In genomic region chr15:79402836-79403762, GRCm38 (mm10) we compare ENCODE assay signal across 8 mouse cellular contexts. TPM values are rescaled to one million over a fixed set of nuclear protein-coding genes. Genes with fewer than 3 reads are reported as not detected.
DNase-seq lines count a peak whose midpoint lies in the region; ATAC-seq lines count a peak whose summit lies in the region.

Gene Tmem184b (minus strand): TSS chr15:79403569.

- H3K4me2 ChIP-seq in hindbrain, embryonic 15.5 days = peak within 1 kb of the TSS; percentile 90

- H3K27ac ChIP-seq in hindbrain, embryonic 15.5 days (replicated peaks) = peak within 1 kb of the TSS; percentile 80

- 0 out of 2 replicates have a peak, but pooled peaks cover 2% of the 10 kb centered on the region for H3K27me3 ChIP-seq in hindbrain, embryonic 15.5 days

- peak within 1 kb of the TSS; percentile 85 for H3K4me3 ChIP-seq in hindbrain, embryonic 15.5 days

- DNase-seq in ZHBTc4 (ENCODE audit: low read depth, low spot score) = peak; percentile 85
- peak; percentile 69 to 88 for DNase-seq in cerebellum, postnatal 4 days (ENCODE audit: low spot score in 2 of 2)
- peak; percentile 84 for DNase-seq in gastrocnemius, adult 18-20 months (ENCODE audit: low spot score)
- peak; percentile 78 for DNase-seq in left cerebral cortex, adult 11 months (ENCODE audit: low spot score)
- DNase-seq in lung, postnatal 36 days = peak; percentile 90
- DNase-seq in retina, postnatal 1 day = peak; percentile 90
- peak; percentile 92 for DNase-seq in thymus, postnatal 4 days

- ATAC-seq in hindbrain, embryonic 15.5 days (ENCODE audit: low FRiP score, low read depth) = peak; percentile 90

- no peaks in the 10 kb centered on the region for H3K36me3 ChIP-seq in hindbrain, embryonic 15.5 days

- under 1% methylated on average over 83 of the region's 90 CpGs for WGBS in hindbrain, embryonic 15.5 days

- no peaks in the 10 kb centered on the region for H3K9me3 ChIP-seq in hindbrain, embryonic 15.5 days

- peak within 1 kb of the TSS; percentile 92 for H3K9ac ChIP-seq in hindbrain, embryonic 15.5 days

- peaks cover 44% of the 10 kb centered on the region for H3K4me1 ChIP-seq in hindbrain, embryonic 15.5 days (replicated peaks)

RNA-seq across cellular contexts. Expression of gene Tmem184b, which starts in this region (rescaled TPM):
- 10 to 100 TPM; 23.6 to 31.2 TPM for total RNA-seq in gastrocnemius, adult 18-20 months (2021)
- 45.7 and 51.6 TPM in 2 replicates for polyA plus RNA-seq in hindbrain, embryonic 15.5 days (2015; fragmentation: Nextera tagmentation; extraction: Ambion mirVana)

Comparison
In these comparisons a context has a peak if more than half of its experiments do, and no peak if none do; other contexts are left out.
1. Peak in every context shown above with its lines: DNase-seq, ATAC-seq, H3K4me3 ChIP-seq and H3K27ac ChIP-seq.